Mouse (Mus musculus) left cerebral cortex, postnatal 10 days (tissue): ENCODE results near the gene Tert. TPM values are rescaled to one million over a fixed set of nuclear protein-coding genes. Genes with fewer than 3 reads are reported as not detected.

Experiments used
- total RNA-seq, 2 experiments: library from RNA; stranded (reverse); gene quantifications; 2 replicates each; pipeline ENCODE4 v1.2.3; 2021

Tert gene
- total RNA-seq, 2 experiments from 2014 or later, result 4.1 to 5.0 TPM

Other genes with a start within 250 kb of the Tert start
- 10 to 100 TPM; 63.0 to 64.0 TPM for gene Lpcat1, start 159.7 kb upstream of the Tert start, total RNA-seq
- gene Slc6a3, start 90.2 kb upstream of the Tert start, total RNA-seq, result under 1 TPM; 0.21 to 0.32 TPM
- 100 to 1,000 TPM; 123 to 124 TPM for gene Clptm1l, start 22.9 kb upstream of the Tert start, total RNA-seq
- not detected for gene Slc6a18, start 51.1 kb downstream of the Tert start, total RNA-seq
- not detected for gene Slc6a19, start 78.0 kb downstream of the Tert start, total RNA-seq
- 1 to 10 TPM; 6.0 to 7.3 TPM for gene Slc12a7, start 106.2 kb downstream of the Tert start, total RNA-seq
- 1 to 10 TPM; 6.5 to 6.6 TPM for gene Nkd2, start 220.7 kb downstream of the Tert start, total RNA-seq